Mouse (Mus musculus): ENCODE results near the gene Zswim4. TPM values are rescaled to one million over a fixed set of nuclear protein-coding genes. Genes with fewer than 3 reads are reported as not detected.
"Not testable (repeated sequence)": the region's sequence is repeated elsewhere in the genome, so short reads cannot be mapped to it uniquely, and the experiment has no call there.

Gene Zswim4
- polyA plus RNA-seq (2016; fragmentation: Nextera tagmentation; extraction: Ambion mirVana) = 40.1 and 44.4 TPM in 2 replicates

DNA sequence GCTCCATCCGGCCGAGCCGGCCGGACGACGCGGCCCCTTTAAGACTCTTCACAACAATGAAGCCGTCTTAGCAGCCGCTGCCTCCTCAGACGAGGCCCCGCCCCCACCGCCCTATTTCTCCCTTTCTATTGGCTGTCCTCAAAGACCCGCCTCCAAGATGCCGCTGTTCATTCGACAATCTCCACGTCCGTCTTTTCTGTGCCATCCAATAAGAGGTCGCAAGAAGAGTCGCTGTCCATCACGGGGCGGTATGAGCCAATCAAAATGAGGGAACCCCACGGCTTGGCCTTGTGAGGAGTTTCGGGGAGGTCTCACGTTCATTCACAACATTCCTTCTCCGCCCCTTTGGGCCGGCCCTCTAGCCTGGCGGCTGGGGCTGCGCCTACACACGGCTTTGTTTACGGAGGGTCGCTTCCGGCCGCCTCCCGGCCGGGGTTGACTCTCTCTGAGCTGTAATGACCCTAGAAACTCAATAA is at the start of gene Zswim4:
Zswim4 (minus strand) TSS at position 58 of the 476 bp plus-strand sequence.
- H3K27ac ChIP-seq = peak within 1 kb of the TSS; percentile 96
- H3K27me3 ChIP-seq (ENCODE audit: low read depth, poor library complexity, severe bottlenecking) = no peaks in the 10 kb centered on the region
- under 1% methylated on average over 35 of the region's 35 CpGs for WGBS
- peaks cover 31% of the 10 kb centered on the region for H3K36me3 ChIP-seq
- peak; percentile 98 for DNase-seq (ENCODE audit: low spot score)
- peak within 1 kb of the TSS; percentile 96 for H3K4me3 ChIP-seq
- H3K9me3 ChIP-seq (replicated peaks) = no peaks in the 10 kb centered on the region
- H3K4me1 ChIP-seq = peaks cover 27% of the 10 kb centered on the region

DNA sequence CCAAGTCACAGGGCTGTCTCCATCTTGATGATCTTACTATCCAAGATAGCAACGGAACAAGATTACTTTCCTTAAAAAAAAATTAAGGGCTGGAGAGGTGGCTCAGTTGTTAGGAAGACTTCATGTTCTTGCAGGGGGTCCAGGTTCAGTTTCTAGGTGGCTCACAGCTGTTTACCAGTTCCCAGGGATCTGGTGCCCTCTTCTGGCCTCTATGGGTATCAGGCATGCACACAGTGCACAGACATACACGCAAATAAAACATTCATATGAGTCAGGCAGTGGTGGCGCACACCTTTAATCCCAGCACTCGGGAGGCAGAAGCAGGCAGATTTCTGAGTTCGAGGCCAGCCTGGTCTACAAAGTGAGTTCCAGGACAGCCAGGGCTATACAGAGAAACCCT is 48.8 kb upstream of the Zswim4 start:
- whole genome bisulfite sequencing = 57% methylated on average over 5 of the region's 5 CpGs
- not testable (repeated sequence) for H3K4me3 ChIP-seq; H3K27me3 ChIP-seq (ENCODE audit: low read depth, poor library complexity, severe bottlenecking); H3K9me3 ChIP-seq (replicated peaks); H3K36me3 ChIP-seq; H3K27ac ChIP-seq
- peak; percentile 60 for DNase-seq (ENCODE audit: low spot score)
- peaks cover 13% of the 10 kb centered on the region for H3K4me1 ChIP-seq

DNA sequence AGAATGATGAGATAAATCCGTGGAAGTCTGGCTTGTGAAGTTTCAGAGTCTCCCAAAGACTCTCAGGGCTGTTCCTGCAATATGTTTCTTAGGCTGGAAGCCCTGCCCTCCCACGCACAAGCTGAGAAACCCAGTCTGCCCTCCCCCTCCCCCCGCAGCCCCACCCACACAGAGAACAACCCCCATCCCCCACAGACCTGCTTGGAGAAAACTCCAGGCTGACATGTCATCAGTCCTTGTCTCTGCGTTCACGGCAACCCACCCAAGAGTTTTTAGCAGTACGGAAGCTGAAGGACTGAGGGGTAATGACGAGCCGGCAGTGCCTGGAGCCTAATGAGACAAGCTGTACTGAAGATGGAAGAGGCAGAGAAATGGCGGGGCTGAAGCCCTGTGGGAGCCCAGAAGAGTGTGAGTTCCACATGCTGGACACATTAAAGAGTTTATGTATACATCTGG is 47.8 kb upstream of the Zswim4 start:
- WGBS = 23% methylated on average over 9 of the region's 9 CpGs
- Histone ChIP-seq H3K27ac (peak overlapping the region; percentile 58; the same call in 1 of the 2 replicates), H3K36me3 (no peaks in the 10 kb centered on the region), H3K4me1 (peaks cover 13% of the 10 kb centered on the region), H3K27me3 (ENCODE audit: low read depth, poor library complexity, severe bottlenecking) (no peaks in the 10 kb centered on the region), H3K4me3 (peak overlapping the region; percentile 37), H3K9me3 (replicated peaks) (no peaks in the 10 kb centered on the region)
- peak; percentile 64 for DNase-seq (ENCODE audit: low spot score)

DNA sequence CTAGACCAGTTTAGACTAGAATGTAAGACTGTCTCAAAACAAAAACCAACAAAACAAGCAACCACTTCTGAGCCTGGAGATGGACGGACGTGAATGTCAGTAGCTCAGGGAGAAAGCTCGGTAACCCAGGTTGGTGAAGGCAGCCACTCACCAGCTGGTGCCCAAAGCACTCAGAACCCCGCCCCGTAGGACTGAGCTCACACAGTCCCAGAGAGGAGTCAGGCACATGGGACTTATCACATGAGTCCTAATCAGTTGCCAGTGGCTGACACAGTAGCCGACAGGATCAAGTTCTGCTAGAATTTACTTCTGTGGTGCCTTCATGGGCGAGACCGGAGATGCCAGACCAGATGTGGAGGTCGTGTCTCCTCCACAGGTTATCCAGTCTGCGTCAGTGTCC is 43.9 kb upstream of the Zswim4 start:
- Histone ChIP-seq H3K27me3 (ENCODE audit: low read depth, poor library complexity, severe bottlenecking) (no peaks in the 10 kb centered on the region), H3K36me3 (no peaks in the 10 kb centered on the region), H3K4me3 (no peak overlapping the region), H3K27ac (no peak overlapping the region), H3K9me3 (replicated peaks) (no peaks in the 10 kb centered on the region), H3K4me1 (peaks cover 16% of the 10 kb centered on the region)
- no peak for DNase-seq (ENCODE audit: low spot score)
- 85% methylated on average over 10 of the region's 10 CpGs for WGBS

DNA sequence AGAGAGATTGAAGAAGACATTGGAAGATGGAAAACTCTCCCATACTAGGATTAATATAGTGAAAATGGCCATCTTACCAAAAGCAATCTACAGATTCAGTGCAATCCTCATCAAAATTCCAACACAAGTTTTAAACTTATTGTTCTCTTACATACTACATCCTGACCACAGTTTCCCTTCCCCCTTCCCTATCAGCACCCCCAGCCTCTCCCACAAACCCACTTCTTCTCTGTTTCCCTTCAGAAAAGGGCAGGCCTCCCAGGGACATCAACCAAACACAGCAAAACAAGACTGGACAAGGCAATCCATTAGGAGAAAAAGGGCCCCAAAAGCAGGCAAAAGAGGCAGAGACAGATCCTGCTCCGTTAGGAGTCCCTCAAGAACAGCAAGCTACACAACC is 39.6 kb upstream of the Zswim4 start:
- Histone ChIP-seq H3K4me1 (peaks cover 3% of the 10 kb centered on the region; the same call in 1 of the 2 replicates), H3K27me3 (ENCODE audit: low read depth, poor library complexity, severe bottlenecking) (no peaks in the 10 kb centered on the region), H3K9me3 (replicated peaks) (no peaks in the 10 kb centered on the region), H3K4me3 (no peak overlapping the region), H3K36me3 (no peaks in the 10 kb centered on the region), H3K27ac (no peak overlapping the region)
- 69% methylated on average over 1 of the region's 1 CpGs for WGBS
- no peak for DNase-seq (ENCODE audit: low spot score)

DNA sequence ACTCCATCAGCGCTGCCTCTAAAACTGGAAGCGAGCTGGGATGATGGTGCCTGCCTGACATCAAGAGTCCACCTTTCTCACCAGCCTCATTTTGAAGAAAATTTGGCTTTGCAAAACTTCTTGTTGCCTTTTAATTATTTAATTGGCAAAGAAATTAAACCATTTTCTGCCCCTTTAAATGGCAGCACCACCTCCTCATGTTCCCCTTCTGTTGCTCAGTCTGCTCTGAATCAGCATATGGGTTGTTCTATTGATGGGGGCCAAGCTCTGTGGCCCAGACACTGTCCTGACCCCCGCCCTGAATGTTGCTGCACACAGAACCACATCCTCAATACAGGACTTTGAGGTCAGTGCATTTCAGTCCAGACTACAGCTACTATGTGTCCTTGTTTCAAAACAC is 37.1 kb upstream of the Zswim4 start:
- Histone ChIP-seq H3K4me1 (peaks cover 11% of the 10 kb centered on the region), H3K4me3 (no peak overlapping the region), H3K27me3 (ENCODE audit: low read depth, poor library complexity, severe bottlenecking) (no peaks in the 10 kb centered on the region), H3K36me3 (no peaks in the 10 kb centered on the region), H3K27ac (no peak overlapping the region), H3K9me3 (replicated peaks) (no peaks in the 10 kb centered on the region)
- DNase-seq (ENCODE audit: low spot score) = no peak
- 86% methylated on average over 3 of the region's 3 CpGs for WGBS

DNA sequence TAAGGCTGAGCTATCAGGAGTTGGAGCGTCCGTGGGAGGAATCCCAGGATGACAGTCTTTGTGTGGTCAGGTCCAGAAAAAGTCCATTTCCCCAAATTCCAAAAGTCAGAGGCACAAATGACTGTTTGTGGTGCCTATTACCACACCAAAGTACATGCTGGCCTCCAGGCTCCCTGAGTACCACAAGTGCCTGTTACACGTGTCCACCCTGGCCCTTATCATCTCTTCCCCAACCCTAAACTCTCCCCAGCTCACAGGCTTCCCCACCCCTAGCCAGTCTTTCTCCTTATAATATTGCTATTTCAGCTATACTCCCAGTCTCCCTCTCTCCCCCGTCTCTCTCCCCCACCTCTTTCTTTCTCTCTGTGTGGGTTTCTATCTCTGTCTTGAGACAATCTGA is 35.4 kb upstream of the Zswim4 start:
- H3K9me3 ChIP-seq (replicated peaks) = no peaks in the 10 kb centered on the region
- H3K27ac ChIP-seq = no peak overlapping the region
- H3K36me3 ChIP-seq = no peaks in the 10 kb centered on the region
- DNase-seq (ENCODE audit: low spot score) = no peak
- no peaks in the 10 kb centered on the region for H3K27me3 ChIP-seq (ENCODE audit: low read depth, poor library complexity, severe bottlenecking)
- H3K4me3 ChIP-seq = no peak overlapping the region
- 82% methylated on average over 4 of the region's 4 CpGs for WGBS
- peaks cover 11% of the 10 kb centered on the region for H3K4me1 ChIP-seq

DNA sequence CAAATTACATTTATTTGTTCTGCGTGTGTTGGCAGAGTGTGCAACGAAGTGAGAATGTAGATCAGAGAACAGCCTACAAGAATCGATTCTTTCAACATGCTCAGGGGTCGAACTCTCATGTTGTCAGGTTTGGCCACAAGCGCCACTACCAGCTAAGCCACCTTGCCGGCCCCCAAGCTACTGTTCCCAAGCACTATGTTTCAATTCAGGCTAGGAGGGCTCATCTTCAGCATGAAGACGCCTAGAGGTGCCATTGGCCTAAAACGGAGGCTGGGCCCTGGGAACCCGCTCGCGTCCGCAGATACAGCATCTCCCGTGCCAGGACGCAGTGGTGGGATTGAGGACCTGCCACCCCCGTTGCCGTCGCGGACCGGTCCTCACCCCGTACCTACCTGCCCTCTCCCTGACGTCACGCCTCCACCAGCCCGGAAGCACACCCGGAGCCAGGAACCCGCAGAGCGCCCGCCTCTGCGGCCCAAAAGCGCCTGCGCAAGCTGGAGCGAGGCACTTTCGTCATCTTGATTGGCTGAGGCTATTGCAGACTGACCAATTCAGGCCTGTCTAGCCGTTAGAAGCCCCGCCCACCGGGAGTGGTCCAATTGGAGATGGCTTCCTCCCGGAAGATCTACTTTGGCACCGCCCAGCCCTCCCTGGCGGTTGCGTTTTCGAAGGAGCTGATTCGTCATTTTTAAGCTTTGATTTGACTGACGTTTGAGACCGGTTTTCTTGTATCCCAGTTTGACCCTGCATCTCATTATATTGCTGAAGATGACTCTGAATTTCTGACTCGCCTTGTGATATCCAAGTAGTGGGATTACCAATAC is 33.3 kb upstream of the Zswim4 start, which contains the start of gene Ccdc130:
Ccdc130 (minus strand) TSS at position 431 of the 824 bp plus-strand sequence.
- Histone ChIP-seq H3K4me1 (peaks cover 8% of the 10 kb centered on the region), H3K36me3 (peaks cover 19% of the 10 kb centered on the region), H3K4me3 (peak within 1 kb of the TSS; percentile 70), H3K27ac (peak within 1 kb of the TSS; percentile 84), H3K9me3 (replicated peaks) (no peaks in the 10 kb centered on the region), H3K27me3 (ENCODE audit: low read depth, poor library complexity, severe bottlenecking) (no peaks in the 10 kb centered on the region)
- WGBS = under 1% methylated on average over 44 of the region's 44 CpGs
- DNase-seq (ENCODE audit: low spot score) = peak; percentile 98

DNA sequence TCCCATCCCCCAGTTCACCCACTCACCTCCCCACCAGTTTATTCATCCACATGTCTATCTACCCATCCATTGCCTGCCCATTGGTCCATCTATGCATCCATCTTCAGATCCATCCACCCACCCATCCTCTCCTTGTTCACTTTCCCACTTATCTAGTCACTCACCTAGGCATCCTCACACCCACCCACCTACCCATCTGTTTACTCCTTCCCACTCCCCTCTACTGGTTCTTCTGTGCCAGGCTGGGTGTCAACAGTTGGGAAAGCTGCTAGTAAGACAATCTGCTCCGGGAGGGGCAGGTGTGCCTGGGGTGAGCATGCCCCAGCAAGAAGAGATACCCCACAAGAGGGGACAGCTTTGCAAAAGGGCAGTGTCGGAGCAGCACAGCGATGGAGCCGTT is 24.2 kb upstream of the Zswim4 start:
- Histone ChIP-seq H3K27me3 (ENCODE audit: low read depth, poor library complexity, severe bottlenecking) (no peaks in the 10 kb centered on the region), H3K9me3 (replicated peaks) (no peaks in the 10 kb centered on the region), H3K27ac (no peak overlapping the region), H3K4me1 (peaks cover 21% of the 10 kb centered on the region), H3K4me3 (no peak overlapping the region), H3K36me3 (peaks cover 82% of the 10 kb centered on the region)
- WGBS = 91% methylated on average over 4 of the region's 4 CpGs
- DNase-seq (ENCODE audit: low spot score) = no peak

DNA sequence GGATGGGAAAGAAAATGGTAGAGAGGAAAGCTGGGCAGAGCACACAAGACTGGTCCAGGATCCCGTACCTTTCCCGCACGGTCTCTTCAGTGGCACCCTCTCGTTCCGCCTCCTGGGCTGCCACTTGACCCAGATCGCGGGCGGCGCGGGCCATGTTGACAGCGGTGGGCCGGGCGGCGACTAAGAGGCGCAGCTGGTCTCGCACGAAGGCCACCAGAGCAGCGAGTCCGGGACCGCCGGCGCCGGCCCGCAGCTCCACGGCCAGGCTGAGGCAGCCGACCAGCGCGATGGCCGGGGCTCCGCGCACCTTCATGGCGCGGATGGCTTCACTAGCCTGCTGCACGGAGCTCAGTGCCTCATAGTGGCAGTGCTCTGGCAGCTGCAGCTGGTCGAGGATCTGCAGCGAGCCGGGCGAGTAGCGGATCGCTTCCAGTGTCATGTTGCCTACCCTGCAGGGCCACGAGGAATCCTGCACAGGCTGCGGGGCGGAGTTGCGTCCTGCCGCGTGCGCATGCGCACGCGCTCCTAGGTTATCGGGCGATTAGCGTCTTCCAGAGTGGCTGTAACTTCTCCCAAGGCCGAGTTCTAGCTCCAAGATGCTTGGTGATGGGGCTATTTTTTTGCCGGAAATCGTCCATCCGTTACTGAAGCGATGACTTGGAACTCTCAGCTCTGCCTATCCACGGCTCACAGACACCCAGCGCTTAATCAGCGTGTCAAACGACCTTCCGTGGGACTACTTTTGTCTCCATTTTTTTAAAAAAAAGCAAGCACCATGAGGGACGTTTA is 20.2 kb upstream of the Zswim4 start, which contains the start of gene Mri1:
Mri1 (minus strand) TSS at position 505 of the 789 bp plus-strand sequence.
- H3K27me3 ChIP-seq (ENCODE audit: low read depth, poor library complexity, severe bottlenecking) = no peaks in the 10 kb centered on the region
- no peaks in the 10 kb centered on the region for H3K9me3 ChIP-seq (replicated peaks)
- peaks cover 81% of the 10 kb centered on the region for H3K36me3 ChIP-seq
- peaks cover 25% of the 10 kb centered on the region for H3K4me1 ChIP-seq
- WGBS = under 1% methylated on average over 64 of the region's 64 CpGs
- H3K4me3 ChIP-seq = peak within 1 kb of the TSS; percentile 87
- peak within 1 kb of the TSS; percentile 91 for H3K27ac ChIP-seq
- DNase-seq (ENCODE audit: low spot score) = peak; percentile 90

DNA sequence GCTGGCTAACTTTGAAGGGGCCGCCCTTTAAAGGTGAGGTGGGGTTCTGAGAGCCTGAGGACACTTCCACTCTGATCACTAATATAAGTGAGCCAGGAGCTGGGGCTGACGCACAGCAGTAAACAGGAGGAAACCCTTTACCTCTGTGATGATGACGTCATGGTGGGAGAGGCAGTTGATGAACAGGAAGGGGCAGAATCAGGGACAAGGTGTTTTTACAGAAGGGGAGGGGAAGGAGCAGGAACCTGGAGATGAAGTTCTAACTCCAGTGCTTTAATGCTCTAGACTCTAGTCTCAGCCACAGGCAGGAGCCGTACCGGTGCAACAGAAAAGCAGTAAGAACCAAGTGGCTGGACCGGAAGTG is 19.6 kb upstream of the Zswim4 start:
- Histone ChIP-seq H3K4me1 (peaks cover 25% of the 10 kb centered on the region), H3K27me3 (ENCODE audit: low read depth, poor library complexity, severe bottlenecking) (no peaks in the 10 kb centered on the region), H3K4me3 (peak overlapping the region; percentile 87), H3K9me3 (replicated peaks) (no peaks in the 10 kb centered on the region), H3K27ac (peak overlapping the region; percentile 91), H3K36me3 (peaks cover 81% of the 10 kb centered on the region)
- DNase-seq (ENCODE audit: low spot score) = no peak
- 14% methylated on average over 6 of the region's 6 CpGs for WGBS

DNA sequence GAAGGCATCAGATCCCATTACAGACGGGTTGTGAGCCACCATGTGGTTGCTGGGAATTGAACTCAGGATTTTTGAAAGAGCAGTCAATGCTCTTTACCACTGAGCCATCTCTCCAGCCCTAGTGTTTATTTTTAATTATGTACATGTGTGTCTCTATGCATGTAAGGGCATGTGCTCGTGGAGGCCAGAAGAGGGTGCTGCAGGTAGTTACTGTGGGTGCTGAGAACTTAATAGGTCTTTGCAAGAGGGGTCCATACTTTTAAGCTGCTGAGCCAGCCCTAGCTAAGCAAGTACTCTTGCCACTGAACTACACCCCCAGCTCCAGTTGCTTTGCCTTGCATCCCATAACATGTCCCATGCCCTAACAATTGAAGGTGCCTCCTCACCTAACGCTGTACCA is 19.0 kb upstream of the Zswim4 start:
- H3K4me3 ChIP-seq = peak overlapping the region; percentile 87
- H3K36me3 ChIP-seq = peaks cover 81% of the 10 kb centered on the region
- H3K27ac ChIP-seq = peak overlapping the region; percentile 91; the same call in 1 of the 2 replicates
- DNase-seq (ENCODE audit: low spot score) = no peak
- H3K27me3 ChIP-seq (ENCODE audit: low read depth, poor library complexity, severe bottlenecking) = no peaks in the 10 kb centered on the region
- 87% methylated on average over 3 of the region's 3 CpGs for WGBS
- no peaks in the 10 kb centered on the region for H3K9me3 ChIP-seq (replicated peaks)
- H3K4me1 ChIP-seq = peaks cover 25% of the 10 kb centered on the region
